Mouse (Mus musculus) embryonic fibroblast, embryonic 13.5 days (primary cell): Measurements from ENCODE around the gene AI464131. TPM values are rescaled to one million over a fixed set of nuclear protein-coding genes. Genes with fewer than 3 reads are reported as not detected.

ENCODE experiments used
- H3K27ac ChIP-seq: 2 replicates; pipeline ENCODE4 v1.5.1; 2012; ENCODE audit warnings: low read length, control low read depth, inconsistent platforms; ENCODE audit not compliant: insufficient read depth
- H3K4me1 ChIP-seq: 2 replicates; pipeline ENCODE4 v1.6.1; 2011; ENCODE audit warnings: low read length; ENCODE audit not compliant: control insufficient read depth, insufficient read depth
- H3K4me3 ChIP-seq: 2 replicates; pipeline ENCODE4 v1.5.1; 2011; ENCODE audit warnings: mild to moderate bottlenecking, control low read depth, low read length; ENCODE audit not compliant: insufficient read depth
- CTCF ChIP-seq: IDR thresholded peaks from 2 replicates; pipeline ENCODE4 v1.5.1; 2011; ENCODE audit warnings: mild to moderate bottlenecking, control low read depth, low read length, moderate library complexity, borderline replicate concordance; ENCODE audit not compliant: insufficient read depth
- POLR2A ChIP-seq: IDR thresholded peaks from 2 replicates; pipeline ENCODE4 v1.6.1; 2011; ENCODE audit warnings: low read depth, mild to moderate bottlenecking, control low read depth, low read length, moderate library complexity
- polyA plus RNA-seq: library from polyadenylated mRNA; stranded (reverse); fragments of >200 nt; gene quantifications from 2 replicates; pipeline ENCODE4 v1.2.4, GENCODE M21; 2011; ENCODE audit warnings: low read depth; ENCODE audit not compliant: missing spikeins, insufficient read length

AI464131 gene
- polyA plus RNA-seq, 1 experiment, result 6.0 TPM

DNA sequence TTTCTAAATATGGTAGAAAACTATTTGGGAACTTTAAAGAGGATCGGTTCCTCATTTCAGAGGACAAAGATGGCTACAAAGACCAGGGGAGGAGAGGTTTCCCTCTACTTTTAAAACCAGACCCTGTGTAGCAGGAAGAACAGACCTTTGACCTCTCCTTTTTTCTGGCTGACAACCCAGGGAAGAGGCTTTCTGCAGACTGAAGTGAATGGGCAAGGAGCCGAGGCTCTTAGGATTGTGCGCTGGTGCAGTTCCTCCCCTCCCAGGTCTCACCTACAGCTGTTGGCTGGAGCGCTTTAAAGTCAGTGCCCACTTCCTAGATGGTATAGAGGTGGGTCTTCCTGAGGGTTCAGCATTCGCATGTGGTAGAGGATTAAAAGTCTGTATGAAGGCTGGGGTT, 5.8 kb downstream of the AI464131 start:
- Histone ChIP-seq H3K4me1 (no peaks in the 10 kb centered on the region), H3K4me3 (no peak overlapping the region), H3K27ac (no peak overlapping the region)
- TF ChIP-seq POLR2A, result no peak
- no peak for TF ChIP-seq CTCF

DNA sequence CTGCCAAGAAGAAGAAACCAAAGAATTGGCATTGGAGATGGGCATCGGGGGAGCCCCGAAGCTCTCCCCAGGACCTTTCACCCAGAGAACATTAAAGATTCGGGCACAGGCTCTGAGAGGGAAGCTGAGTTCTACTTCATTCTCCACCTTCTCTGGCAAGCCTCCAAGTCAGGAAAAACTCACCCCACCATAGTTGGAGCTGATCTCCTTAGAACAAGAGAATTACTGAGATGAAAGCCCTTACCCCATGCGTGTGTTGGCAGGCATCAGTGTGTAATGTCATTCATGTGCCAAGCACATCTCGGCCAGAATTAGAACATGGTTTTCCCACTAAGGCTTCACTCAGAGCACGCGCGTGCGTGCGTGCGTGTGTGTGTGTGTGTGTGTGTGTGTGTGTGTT, 7.0 kb downstream of the AI464131 start:
- Histone ChIP-seq H3K27ac (no peak overlapping the region), H3K4me1 (no peaks in the 10 kb centered on the region), H3K4me3 (no peak overlapping the region)
- TF ChIP-seq POLR2A (no peak), CTCF (no peak)

DNA sequence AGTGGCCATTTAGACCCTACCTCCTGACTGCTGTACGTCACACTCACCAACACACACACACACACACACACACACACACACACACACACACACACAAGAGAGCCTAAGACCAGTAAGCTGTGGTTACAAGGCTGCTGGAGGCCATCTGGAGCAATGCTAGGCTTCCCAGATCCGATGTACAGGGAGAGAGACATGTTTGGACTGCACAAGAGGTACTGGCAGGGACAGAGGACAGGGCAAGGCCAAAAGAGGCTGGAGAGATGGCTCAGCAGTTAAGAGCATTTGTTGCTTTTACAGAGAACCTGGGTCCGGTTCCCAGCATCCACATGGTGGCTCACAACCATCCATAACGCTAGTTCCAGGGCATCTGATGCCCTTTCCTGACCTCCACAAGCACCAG, 7.8 kb downstream of the AI464131 start:
- no peaks in the 10 kb centered on the region for H3K4me1 ChIP-seq
- TF ChIP-seq POLR2A (no peak), CTCF (no peak)
- H3K4me3 ChIP-seq, result no peak overlapping the region
- no peak overlapping the region for H3K27ac ChIP-seq

DNA sequence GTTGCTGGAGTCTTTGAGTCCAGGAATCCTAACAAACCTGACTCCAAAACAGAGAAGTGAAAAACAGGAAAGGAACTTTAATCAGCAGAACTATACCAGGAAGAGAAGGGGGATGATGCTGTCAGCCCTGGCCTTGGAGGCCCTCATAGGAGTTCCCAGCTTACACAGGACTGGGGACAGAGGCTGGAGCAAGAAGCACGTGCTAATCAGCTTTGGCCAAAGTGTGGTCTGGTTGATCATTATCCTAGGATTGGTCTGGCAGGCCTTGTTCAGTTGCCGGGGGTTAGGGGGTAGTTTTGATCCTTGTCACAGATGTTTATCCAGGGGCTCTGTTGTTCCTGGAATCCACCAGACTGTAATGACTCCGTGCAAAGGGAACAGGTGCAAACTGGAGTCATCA, 8.5 kb downstream of the AI464131 start:
- TF ChIP-seq POLR2A, result no peak
- TF ChIP-seq CTCF, result no peak
- H3K27ac ChIP-seq, result no peak overlapping the region
- H3K4me1 ChIP-seq, result no peaks in the 10 kb centered on the region
- no peak overlapping the region for H3K4me3 ChIP-seq

DNA sequence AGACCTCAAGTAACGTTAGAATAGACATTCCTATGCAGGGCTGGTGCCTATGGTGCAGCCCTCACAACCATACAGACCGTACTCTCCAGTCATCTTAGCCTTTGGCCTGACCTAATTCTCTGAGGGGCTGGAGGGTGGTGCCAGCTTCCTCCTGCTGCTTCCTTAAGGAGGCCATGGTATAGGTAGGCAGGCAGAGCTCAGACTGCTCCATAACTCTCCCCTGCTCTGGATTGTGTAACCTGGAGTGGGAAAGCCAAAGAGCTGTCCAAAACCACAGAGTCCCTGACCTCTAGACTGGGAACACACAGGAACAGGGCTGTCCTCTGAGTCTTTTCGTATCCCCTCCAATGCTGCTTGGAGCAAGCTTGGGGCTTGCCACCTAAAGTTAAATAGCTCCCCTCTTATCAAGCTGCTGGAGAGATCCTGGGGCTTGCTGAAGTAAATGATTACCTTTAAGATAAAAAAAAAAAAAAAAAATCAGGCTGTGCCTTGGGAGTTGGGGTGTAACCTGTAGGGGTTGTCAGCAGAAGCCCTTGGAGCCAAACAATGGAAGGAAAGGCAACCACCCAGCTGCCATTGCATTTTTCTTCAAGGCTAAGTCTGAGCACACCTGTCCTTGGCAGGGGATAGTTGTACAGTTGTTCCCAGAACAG, 9.3 kb downstream of the AI464131 start:
- H3K4me3 ChIP-seq, result no peak overlapping the region
- TF ChIP-seq CTCF, result no peak
- TF ChIP-seq POLR2A, result no peak
- no peak overlapping the region for H3K27ac ChIP-seq
- H3K4me1 ChIP-seq, result no peaks in the 10 kb centered on the region

DNA sequence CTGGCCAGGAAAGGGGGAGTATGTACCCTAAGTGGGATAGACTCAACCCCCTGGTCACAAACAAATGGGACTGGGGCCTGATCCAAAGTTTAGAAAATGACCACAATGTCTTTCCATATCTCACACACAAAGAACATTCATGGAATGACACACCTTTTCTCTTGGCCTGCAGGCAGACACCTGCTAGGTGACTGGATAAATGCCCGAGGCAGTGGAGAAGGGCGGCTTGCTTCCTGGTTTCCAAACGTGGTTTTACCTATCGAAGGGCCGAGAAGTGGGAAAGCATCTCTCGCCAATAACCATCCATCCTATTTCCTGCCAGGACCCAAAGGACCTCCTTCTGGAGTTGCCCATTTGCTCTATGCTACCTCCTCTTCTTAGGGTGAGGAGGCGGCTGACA, 9.9 kb downstream of the AI464131 start:
- no peaks in the 10 kb centered on the region for H3K4me1 ChIP-seq
- TF ChIP-seq POLR2A (no peak), CTCF (no peak)
- H3K27ac ChIP-seq, result no peak overlapping the region
- no peak overlapping the region for H3K4me3 ChIP-seq

DNA sequence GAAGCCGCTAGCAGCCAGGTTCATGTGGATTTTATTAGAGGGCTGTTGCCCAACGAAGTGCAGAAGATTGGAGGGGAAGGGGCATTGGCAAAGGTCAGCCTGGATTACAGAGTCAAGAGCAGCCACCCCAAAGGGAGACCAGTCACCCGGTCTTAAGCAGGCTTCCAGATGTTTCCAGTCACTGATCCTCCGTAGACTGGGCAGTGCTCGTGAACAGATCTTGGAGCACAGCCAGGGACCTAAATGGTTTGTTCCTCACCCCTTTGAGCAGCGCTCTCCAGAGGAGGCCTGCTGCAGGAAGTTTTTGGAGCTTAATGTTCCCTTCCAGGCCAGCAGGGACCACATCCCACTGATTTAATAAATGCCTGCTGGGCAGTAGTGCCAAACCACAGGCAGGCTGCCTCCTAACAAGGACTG, 21.3 kb downstream of the AI464131 start:
- Histone ChIP-seq H3K27ac (no peak overlapping the region), H3K4me1 (no peaks in the 10 kb centered on the region), H3K4me3 (no peak overlapping the region)
- TF ChIP-seq CTCF (no peak), POLR2A (no peak)

DNA sequence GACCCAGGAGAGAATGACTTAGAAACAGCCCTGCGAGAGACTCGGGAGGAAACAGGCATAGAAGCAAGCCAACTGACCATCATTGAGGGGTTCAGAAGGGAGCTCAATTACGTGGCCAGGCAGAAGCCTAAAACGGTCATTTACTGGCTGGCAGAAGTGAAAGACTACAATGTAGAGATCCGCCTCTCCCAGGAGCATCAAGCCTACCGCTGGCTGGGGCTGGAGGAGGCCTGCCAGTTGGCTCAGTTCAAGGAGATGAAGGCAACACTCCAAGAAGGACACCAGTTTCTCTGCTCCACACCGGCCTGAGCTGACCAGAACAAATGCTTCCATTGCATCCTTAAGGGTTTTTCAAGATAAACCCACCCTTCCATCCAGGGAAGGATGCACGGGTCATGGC, 22.6 kb downstream of the AI464131 start:
- Histone ChIP-seq H3K4me3 (no peak overlapping the region), H3K4me1 (no peaks in the 10 kb centered on the region), H3K27ac (no peak overlapping the region)
- TF ChIP-seq POLR2A, result no peak
- TF ChIP-seq CTCF, result no peak

DNA sequence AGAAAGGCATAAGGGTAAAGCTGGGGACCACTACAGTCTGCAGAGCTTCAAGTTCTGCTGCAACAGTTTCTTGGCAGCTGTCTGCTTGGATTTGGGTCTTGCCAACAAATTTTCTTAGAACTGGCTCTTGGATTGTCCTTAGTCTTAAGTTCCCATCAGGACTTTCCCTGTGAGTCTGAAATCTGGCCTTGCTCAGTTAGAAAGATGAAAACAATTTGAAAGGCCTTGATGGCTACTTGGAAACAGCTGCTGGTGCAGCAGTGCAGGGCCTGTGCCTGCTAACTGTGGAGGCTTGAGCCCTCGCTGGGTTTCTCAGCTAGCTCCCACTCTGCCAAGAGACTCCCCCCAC, 23.4 kb downstream of the AI464131 start:
- no peak for TF ChIP-seq CTCF
- no peak for TF ChIP-seq POLR2A
- no peak overlapping the region for H3K27ac ChIP-seq
- no peak overlapping the region for H3K4me3 ChIP-seq
- no peaks in the 10 kb centered on the region for H3K4me1 ChIP-seq

DNA sequence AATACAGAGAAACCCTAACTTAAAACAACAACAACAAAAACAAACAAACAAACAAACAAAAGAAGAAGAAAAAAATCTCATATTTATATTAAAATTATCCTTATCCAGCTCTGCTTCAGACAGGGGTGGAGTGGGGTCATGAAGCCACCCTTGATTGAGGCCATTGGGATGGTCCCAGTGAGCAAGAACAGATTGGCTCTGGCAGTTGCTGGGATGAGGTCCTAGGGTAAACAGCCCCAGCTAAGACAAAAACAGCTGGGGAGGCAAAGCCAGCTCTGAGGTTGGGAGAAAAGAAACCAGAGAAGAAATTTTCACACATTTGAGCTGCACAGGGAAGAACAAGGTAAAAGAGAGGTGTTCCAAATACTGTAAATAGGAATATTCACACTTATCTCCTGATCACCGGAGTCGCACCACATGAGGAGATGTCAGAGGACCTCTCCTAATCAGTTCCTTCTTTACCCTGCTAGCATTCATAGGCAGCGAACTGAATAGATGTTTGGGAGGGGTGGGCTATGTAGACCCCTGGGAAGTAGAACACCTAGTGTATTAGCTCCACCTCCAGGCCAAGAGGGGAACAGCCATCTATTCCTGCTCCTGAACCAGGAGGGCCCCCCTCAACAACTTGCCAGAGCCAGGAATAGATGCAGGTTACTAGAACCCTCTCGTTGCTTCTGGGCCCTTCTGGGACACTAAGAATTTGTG, 24.0 kb downstream of the AI464131 start:
- H3K4me3 ChIP-seq, result no peak overlapping the region
- H3K27ac ChIP-seq, result no peak overlapping the region
- H3K4me1 ChIP-seq, result no peaks in the 10 kb centered on the region

More for the DNA sequence above, 24.0 kb downstream of the AI464131 start:
- TF ChIP-seq POLR2A (no peak), CTCF (no peak)
